Mouse (Mus musculus): Measurements from ENCODE around the gene Lrrtm1.

The Lrrtm1 gene

DNA sequence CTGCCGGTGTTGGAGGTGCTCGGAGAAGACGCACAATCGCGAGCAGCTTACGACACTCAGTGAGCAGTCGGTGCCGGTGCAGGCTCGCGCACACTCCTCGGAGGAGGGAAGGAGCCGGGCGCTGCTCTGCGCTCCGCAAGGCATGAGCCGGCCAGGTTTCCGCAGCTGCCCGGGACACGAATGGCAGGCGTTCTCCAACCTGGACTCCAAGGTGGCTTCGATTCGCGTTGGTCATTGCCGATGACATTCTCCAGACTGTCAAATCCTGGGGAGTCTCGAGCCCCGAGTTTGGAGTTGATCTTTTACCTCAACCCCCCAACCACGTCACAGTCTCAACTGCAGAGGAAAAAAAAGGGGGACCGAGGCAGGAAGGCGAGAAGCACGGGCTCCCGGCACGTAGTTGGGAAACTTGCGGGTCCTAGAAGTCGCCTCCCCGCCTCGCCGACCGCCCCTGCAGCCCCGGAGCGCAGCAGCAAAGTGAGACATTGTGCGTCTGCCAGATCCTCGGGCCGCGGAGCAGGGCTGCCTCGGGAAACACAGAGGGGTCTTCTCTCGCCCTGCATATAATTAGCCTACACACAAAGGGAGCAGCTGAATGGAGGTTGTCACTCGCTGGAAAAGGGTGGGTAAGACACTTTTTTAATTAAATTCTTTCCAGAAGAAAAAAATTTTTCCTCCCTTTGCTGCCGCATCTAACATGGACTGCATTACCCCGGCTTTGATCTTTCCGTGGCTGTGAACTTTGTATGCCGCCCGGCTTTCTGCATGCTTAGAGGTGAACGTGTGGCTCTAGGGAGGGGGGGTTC, at the start of gene Lrrtm1:
Lrrtm1 (plus strand) TSS at position 89 of the 806 bp plus-strand sequence.
- DNase-seq (ENCODE audit: low spot score) = no peak

DNA sequence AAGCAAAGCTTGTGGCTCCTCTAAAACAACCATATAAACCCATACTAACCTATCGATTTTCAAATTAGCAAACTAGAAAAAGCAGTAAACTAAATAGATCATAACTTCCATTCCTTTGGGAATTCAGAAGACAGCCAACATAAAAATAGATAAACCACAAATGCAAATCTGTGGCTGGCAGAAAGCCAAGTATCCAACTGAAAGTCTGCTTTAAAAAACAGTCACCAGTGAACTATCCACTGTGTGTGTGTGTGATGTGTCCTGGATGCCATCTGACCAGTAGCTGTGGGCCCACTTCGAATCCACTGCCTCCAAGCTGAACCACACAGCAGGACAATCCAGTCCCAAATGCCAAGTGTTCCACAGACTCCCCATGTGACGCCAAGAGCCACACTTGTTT, 45.8 kb upstream of the Lrrtm1 start:
- DNase-seq (ENCODE audit: low spot score) = no peak

DNA sequence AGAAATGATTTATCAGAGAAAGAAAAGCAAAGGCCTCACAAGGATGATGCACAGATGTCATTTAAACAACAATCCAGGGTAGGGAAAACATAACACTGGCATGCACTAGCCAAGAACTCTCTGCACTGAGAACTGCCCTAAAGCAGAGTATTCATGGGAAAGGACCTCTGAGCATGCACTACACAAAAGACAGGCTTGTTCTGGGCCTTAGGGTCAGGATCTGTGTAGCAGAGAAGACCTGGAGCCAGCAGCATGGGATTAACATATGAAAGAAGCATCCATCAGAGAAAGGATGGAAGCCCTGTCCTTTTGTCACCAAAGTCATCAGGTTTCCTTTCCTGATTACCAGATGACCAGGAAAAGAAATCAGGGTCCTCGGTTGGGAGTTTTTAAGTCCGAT, 43.1 kb upstream of the Lrrtm1 start:
- no peak for DNase-seq (ENCODE audit: low spot score)

DNA sequence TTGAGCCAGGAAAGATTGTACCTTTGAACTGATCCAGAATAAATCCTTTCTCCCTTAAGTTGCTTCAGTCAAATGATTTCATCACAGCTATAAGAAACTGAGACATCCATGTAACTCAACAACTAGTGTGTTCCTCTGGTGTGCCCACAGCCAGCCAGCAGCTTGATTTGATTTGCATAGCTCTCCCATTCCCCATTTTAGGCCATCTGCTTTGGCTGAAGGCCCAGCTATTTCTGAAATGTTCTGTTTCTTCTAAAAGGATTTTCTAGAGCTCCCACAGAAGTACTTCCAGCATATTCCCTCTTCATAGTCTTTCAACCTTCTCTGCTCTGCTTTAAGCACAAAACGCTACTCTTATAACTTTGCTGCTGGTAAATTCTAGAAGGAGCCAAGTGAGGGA, 33.3 kb upstream of the Lrrtm1 start:
- no peak for DNase-seq (ENCODE audit: low spot score)

DNA sequence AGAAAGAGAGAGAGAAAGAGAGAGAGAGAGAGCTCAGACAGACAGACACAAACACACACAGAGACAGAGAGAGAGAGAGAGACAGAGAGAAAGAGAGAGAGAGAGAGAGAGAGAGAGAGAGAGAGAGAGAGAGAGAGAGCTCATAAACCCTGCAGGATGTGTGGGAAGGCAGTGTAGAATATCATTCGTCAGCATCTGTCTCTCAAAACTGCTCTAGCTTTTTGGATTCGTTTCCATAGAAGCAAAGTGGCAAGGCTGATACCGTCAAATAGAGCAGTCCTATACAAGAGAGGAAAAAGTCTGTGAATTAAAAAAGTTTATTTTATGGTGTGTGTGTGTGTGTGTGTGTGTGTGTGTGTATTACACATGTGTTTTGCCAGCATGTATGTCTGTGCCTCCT, 32.6 kb upstream of the Lrrtm1 start:
- DNase-seq (ENCODE audit: low spot score) = no peak

DNA sequence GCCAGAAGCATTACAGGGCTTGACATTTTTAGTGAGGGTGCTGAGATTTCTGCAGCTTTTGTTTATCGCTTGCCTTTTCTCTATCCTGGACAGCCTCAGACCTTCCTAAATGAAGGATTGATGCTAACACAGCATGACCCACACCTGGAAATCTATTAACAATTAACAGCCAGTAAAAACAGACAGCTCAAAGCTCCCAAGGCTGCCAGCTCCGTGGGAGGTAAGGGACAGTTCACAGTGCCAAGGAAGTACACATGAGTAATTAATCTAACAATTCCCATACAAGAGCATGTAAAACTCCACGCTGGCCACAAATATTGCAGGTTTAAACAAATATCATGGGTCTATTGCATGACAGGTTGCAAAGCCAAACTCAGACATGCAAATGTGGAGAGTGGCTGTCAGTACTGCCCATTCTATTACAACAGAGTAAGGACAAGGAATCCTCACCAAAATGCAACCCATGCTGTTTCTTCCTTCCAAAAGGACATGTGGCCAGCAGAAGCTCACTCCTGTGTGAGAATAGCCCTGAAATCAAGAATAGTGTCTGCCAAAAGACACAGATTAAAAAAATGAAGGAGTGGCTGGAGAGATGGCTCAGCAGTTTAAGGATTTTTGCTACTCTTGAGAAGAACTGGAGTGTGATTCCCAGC, 28.6 kb upstream of the Lrrtm1 start:
- no peak for DNase-seq (ENCODE audit: low spot score)

DNA sequence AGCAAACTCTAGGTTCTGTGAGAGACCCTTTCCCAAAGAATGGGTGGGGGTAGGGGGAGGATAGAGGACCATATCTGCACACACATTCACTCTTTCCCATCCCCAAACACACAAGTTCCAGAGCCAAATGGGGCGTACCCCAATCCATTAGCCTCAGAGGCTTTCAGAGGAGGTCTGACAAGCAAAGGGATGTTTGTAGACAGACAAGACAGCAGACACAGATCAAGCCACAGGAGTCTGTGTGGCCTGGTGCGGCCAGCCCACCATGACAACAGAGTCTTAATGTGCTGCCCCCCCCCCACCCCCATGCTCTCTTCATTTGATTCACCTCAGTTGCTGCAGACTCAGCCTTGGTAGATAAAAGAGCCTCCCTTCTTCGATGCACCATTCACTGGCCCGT, 27.2 kb upstream of the Lrrtm1 start:
- no peak for DNase-seq (ENCODE audit: low spot score)

DNA sequence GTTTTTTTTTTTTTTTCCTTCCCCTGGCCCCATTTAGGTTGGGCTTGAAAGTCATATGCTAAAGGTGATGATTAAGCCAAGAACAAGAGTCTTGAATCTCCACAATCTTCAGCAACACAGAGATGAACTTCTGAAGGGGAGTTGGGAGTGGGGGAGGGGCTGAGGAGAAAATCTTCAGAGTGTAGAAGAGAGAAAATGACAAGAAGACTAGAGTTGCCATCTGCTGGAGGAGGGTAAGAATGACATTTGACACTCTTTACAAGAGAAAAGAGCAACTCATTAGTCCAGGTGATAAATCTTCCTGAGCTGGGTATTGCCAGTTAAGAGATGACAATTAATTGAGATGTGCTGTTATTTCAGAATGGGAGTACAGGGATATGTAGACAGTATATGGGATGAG, 23.6 kb upstream of the Lrrtm1 start:
- peak; percentile 28 for DNase-seq (ENCODE audit: low spot score)

DNA sequence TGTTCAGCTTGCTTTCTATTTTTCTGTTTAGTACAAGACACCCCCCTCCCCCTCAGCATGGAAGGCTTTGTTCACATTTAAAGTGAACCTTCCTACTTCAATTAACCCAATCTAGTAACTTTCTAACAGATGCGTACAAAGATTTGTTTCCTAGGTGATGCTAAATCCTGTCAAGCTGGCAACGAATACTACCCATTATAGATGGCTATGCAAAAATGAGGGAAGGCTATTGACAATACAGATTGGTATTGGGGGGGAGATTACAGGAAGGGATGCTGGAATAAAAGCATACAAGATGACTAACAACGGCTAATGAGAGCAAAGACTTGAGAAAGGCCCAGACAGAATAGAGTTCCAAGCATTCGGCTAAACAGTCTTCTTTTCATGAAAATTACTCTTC, 21.7 kb upstream of the Lrrtm1 start:
- DNase-seq (ENCODE audit: low spot score) = no peak

DNA sequence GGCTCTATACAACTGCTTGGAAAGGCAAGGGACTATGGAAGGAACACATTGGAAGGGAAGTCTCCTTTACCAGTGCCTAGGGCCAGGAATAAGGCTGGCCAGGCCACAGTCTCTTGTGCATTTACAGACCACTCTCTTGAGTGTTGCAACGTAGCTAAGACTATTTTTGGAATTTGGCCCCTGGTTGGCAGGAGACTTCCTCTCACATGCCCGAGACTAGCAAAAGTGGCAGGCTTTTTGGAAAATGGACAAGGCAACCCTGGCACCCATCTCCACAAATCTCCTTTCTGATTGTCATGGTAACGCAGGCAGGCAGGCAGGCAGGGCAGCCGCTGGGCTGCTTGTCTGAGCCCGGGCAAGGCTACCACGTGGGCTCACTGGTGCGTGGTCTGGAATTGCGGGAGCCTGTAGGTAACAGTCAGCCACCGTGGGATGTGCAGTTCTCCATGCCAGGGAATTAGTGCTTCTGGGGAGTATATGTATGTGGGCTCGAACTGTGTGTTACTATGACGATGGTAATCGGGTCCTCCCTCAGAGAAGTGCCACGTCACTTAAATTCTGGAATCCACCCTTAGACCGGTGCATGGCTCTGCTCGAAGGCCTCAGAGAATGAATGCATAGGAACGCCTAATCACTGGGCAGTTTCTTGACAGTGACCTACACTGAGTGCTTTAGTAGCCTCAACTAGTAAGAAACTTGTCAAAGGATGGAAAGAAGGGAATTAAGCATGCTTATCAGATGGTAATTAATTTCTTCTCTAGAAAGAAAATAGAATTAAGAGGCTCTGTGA, 19.4 kb upstream of the Lrrtm1 start:
- DNase-seq (ENCODE audit: low spot score) = no peak

DNA sequence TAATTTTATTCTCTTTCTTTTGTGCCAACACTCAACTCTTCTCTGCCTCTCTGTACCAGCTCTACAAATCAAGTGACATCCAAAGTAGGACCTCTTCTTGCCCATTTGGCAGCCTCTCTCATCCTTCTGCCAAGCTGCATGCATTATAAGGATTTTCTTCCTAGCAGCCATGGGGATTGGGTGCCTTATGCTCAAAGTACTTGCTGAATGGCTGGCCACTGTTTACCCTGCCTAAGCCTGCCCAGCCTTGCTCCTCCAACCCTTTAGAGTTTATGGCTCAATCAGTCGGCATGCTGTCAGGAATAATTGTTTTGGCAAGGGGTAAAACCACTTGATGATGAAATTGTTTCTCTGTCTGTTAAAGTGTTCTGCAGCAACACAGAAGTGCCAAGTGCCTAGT, 2.1 kb upstream of the Lrrtm1 start:
- DNase-seq (ENCODE audit: low spot score) = peak; percentile 37

DNA sequence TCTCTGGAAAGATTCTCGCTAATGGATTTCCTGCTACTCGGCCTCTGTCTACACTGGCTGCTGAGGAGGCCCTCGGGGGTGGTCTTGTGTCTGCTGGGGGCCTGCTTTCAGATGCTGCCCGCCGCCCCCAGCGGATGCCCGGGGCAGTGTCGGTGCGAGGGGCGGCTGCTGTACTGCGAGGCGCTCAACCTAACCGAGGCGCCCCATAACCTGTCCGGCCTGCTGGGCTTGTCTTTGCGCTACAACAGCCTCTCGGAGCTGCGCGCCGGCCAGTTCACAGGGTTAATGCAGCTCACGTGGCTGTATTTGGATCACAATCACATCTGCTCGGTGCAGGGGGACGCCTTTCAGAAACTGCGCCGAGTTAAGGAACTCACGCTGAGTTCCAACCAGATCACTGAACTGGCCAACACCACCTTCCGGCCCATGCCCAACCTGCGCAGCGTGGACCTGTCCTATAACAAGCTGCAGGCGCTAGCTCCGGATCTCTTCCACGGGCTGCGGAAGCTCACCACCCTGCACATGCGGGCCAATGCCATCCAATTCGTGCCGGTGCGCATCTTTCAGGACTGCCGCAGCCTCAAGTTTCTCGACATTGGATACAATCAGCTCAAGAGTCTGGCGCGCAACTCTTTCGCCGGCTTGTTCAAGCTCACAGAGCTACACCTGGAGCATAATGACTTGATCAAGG, 1.2 kb downstream of the Lrrtm1 start:
- no peak for DNase-seq (ENCODE audit: low spot score)

DNA sequence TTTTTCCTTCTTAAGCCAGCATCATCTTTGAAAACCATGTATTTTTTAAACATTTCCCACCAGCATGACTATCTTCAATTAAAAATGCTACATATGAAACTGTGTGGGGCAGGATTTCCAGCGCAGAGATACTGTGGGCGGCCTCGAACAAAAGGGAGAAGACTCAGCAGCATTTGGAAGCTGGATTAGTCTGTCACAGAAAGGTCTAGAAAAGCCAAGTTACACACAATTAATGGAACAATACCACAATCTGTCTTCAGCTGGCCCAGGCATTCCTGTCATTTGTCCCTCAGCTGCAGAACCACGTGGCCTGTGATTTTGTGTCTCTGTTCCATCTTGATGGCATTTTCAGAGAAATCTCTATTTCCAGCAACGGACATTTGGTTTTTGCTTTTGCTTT, 11.0 kb downstream of the Lrrtm1 start:
- no peak for DNase-seq (ENCODE audit: low spot score)

DNA sequence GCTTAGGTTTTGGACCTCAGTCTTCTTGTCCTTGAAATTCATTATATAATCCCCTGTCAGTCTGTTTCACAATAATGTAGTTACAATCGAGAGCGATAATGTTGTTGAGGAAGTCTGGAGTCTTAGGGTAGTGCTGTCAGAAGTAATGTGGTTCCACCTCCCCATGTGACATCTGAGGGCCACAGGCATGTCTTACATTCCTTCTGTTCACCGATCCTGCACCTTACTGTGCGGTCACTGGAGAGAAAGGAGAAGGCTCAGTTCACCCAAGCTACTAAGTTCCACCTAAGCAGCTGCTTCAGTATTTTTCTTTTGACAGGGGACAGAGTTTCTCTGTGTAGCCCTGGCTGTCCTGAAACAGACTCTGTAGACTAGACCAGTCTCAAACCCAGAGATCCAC, 13.9 kb downstream of the Lrrtm1 start:
- DNase-seq (ENCODE audit: low spot score) = no peak

DNA sequence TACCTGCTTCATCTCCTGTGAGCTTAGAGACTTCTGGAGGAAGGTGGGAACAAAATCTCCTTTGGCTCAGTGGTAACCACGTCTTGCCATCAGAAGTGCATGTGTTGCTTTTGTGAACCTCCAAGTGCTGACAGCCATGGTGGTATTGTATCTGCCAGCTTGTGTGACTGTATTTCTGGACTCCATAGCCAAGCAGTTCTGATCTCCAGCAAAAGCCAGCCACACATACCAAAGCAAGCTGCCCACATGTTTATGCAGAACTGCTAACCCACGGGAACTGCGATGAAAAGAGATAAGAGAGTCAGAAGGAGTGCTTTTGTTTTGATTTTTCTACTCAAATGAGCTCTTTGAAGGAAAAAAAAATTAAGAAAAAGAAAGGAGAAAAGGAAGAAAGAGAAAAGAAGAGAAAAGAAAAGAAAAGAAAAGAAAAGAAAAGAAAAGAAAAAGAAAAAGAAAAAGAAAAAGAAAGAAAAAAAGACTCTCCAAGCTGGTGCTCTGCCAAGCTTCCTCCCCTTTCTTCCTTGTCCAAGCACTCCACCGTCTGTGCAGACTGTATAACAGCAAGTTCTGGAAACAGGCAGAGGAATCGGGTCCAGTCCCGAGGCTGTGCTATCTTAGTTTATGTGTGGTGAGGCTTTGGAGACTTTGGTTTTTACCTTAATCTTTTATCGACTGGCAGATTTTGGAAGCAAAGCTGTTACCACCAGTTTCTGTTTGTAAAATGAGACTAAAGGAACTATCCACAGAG, 15.0 kb downstream of the Lrrtm1 start:
- DNase-seq (ENCODE audit: low spot score) = peak; percentile 49

DNA sequence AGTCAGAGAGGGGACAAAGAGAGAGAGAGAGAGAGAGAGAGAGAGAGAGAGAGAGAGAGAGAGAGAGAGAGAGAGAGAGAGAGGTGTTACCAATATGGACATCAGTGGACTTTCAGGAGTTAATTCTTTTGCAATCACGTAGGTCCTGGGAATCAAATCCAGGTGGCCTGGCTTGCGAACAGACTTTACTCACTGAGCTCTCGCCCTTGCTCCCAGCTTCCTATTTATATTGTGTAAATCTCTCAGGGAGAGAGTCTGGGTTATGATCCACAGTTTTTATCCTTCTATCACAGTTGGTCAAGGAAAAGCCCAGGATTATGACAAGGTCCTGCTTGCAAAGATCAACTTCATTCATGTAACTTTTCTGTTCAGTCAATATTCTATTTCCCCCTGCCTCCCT, 22.7 kb downstream of the Lrrtm1 start:
- DNase-seq (ENCODE audit: low spot score) = no peak

DNA sequence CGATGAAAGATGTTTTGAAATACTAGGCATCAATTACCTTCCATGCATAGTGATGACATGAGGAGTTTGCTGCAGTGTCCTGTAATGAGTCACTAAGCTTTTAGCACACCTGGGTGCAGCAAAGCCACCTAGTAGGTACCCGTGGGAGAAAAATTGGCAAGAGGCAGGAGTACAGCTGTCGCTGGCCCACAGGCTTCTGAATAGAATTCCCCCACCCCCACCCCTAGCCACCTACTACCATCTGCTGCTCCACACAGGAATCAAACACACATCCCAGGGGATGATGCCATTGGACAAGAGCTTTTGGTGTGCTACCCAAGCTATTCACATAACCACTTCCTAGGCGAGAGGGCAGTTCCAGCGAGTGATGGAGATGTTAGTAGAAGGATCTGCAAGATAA, 36.3 kb downstream of the Lrrtm1 start:
- no peak for DNase-seq (ENCODE audit: low spot score)

DNA sequence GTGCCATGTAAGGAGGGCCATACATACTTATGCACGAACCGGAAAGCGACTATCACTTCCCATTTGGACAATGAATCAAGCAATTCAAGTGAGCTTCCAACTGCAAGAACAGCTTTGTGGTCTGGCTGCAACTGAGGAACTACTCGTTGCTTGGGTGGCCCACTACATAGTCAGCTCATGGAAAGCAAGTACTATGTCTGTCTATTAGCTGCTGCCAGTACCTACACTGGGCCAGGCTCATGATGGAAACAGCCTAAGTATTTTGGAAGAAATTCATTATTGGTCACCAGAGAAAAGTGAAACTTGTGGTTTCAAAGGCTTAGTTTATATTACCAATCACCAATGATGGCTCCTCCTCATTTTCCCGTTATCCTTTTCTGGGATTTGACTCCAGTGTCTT, 43.8 kb downstream of the Lrrtm1 start:
- no peak for DNase-seq (ENCODE audit: low spot score)

DNA sequence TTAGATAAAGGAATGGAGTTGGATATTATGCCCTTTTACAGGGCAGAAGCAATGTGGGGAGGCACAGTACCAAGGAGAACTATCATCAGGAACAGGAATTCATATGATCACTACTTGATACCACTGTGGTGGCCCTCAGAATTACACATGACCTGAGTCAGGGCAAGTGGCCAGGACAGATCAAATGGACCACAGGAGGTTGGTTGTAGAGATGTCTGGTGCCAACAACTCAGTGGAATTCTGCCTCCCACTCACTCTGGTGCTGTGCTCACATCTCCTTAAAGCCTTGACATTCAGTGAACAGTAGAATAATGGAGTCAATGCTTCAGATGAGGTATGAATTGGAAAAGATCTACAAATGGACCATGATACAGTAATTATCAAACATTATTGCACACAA, 45.9 kb downstream of the Lrrtm1 start:
- no peak for DNase-seq (ENCODE audit: low spot score)

DNA sequence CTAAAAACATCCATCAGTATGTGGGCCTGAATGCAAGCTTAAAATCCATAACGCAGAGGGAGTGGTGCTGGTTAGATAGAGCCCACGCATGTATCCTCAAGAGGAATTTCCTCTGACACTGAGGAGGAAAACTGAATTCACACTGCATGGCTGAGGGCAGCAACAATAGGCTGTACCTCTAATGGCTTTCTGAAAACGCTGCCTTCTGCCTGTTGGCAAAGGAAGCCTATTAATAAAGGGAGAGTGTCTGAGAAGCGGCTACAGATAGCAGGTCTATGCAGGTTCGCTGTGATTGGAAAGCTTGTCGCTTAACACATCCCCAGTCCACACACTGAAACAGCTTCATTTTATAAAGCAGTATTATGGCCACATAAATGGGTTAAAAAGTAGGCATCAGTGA, 48.9 kb downstream of the Lrrtm1 start:
- no peak for DNase-seq (ENCODE audit: low spot score)

DNA sequence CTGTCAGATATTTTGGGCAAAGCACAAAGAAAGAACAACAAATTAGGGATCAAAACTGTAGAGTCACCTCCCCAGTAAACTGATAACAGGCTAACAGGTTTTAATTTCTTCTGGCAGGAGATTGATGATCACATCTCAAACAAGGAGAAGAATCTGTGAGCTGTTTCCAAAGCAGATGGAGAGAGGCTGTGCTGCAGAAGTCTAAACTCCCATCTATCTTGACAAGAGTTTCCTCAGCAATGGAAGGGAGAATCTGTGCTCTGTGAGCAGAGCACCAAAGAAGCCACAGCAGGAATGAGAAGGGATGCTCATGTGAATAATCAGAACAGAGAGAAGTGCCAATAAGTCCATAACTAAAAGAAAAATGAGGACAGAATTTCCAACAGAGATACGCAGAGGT, 58.8 kb downstream of the Lrrtm1 start:
- DNase-seq (ENCODE audit: low spot score) = no peak

DNA sequence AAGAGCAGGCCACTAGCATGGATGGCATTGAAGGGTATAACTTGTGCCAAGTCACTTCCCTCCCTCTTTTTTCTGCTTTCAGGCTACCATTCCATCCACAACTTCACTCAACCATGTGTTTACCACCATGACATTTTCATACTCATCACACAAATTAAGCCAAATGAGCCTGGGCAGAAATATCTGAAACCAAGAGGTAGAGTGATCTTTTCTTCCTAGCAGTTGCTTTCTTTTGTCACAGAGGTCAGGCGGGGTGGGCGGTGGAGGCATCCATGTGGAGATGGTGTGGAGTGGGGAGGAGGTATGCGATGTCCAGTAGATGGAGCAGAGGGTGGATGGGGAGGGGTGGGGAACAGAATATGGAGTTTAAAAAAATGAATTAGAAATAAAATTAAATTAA, 64.3 kb downstream of the Lrrtm1 start:
- no peak for DNase-seq (ENCODE audit: low spot score)
